Mouse (Mus musculus) neutrophil, adult 83 days (primary cell): ENCODE data around the gene Fam3b. TPM values are rescaled to one million over a fixed set of nuclear protein-coding genes. Genes with fewer than 3 reads are reported as not detected.

Experiments used
- total RNA-seq, 2 experiments: library from RNA; stranded (reverse); gene quantifications; one replicate each; pipeline ENCODE4 v1.2.4; 2023

The Fam3b gene
- not detected for total RNA-seq

GRCm38 (mm10) chr16:97514099-97514940 lies at the start of gene Fam3b:
Gene Fam3b, minus strand, starts transcription at chr16:97514816.

DNA sequence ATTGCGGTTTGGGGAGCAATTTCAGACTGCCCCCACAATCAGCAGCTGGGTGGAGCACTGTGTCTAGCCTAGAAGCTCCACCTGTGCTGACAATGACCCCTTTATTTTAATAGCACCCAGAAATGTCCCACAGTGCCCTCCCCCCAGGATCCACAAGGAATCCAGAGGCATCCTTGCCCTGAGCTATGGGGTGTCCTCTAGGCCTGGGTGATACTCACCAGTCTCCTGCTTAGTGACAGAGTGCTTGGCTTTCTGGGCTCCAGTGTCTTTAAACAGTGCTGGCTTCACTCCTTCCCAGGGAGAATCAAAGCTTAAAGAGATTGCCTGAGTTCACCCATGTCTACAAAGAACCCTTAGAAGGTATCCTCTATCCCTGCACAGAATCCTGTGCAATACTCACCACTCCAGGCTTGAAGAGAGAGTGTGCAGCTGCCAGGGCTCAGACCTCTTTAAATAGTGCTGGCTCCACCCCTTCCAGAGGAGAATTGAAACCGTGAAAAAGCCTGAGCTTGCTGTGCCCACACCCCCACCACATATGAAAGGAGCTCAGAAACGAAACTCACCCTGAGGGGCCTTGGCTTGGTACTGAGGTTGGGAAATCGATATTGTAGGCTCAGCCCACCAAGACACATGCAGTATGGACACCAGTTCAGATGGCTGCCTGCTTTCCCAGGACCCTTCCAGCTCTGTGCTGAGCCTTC lies 52.0 kb downstream of the Fam3b start, which contains the start of gene Mx1:
TSS of gene Mx1 (minus strand) at position 427 of the 701 bp plus-strand sequence.

Other genes starting within 250 kb of the Fam3b start
- gene Bace2, start 158.1 kb downstream of the Fam3b start, total RNA-seq: not detected
- 10 to 100 TPM; 28.8 to 33.4 TPM for gene Mx1, start 51.9 kb downstream of the Fam3b start, total RNA-seq
- gene Tmprss2, start 96.4 kb upstream of the Fam3b start, total RNA-seq: not detected
- gene Ripk4, start 249.0 kb upstream of the Fam3b start, total RNA-seq: not detected